Comparison of ENCODE assay signal across 10 mouse cellular contexts in the genomic region with DNA sequence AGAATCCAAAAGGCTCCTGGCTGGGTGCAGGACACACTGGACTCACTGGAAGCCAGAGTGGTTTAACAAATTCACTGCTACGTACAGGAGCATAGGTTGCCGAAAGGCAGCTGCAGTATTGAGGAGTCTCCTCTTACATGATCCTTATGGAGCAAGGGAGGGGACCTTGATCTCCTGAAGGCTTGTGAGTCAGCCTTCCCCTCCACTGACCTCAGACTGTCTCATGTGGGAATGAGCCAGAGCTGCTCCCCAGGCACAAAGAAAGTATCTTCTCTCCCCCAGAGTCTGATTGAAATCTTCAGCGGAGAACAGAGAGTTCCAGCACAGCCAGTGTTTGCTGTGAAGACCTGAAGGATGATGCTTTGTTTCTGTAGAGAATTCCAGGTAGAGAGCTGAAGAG.
"Had no signal": no experiment of that assay in that cellular context is flagged by ENCODE, and none has a peak within 500 bp of the region (broad histone marks: within the 10 kb centered on the region; RNA-seq: fewer than 3 reads in every experiment).

No protein-coding gene starts in this region.

- DNase-seq: kidney, adult 2 months; kidney, postnatal 25 days; layer of hippocampus, postnatal 36 days; left cerebral cortex, postnatal 4 days; liver, postnatal 0 days; lung, embryonic 14.5 days; retina, postnatal 1 day; thymus, adult 18-20 months; thymus, postnatal 14 days; thymus, postnatal 4 days had no signal
